Mouse (Mus musculus) olfactory bulb, adult 2 months (tissue): ENCODE data around the gene Gm20479. TPM values are rescaled to one million over a fixed set of nuclear protein-coding genes. Genes with fewer than 3 reads are reported as not detected.
A peak's percentile ranks its signal among the peaks of the same experiment; 100 is the strongest.

ENCODE experiments used
- H3K27ac ChIP-seq: fragments of 200-500 bp; 2 replicates; pipeline ENCODE4 v1.5.1; 2012; ENCODE audit warnings: low read depth, low read length; ENCODE audit not compliant: insufficient read depth
- H3K4me1 ChIP-seq: fragments of 200-500 bp; 2 replicates; pipeline ENCODE4 v1.6.1; 2012; ENCODE audit warnings: low read length; ENCODE audit not compliant: control insufficient read depth, insufficient read depth
- H3K4me3 ChIP-seq: fragments of 200-500 bp; 2 replicates; pipeline ENCODE4 v1.5.1; 2012; ENCODE audit warnings: mild to moderate bottlenecking, low read depth, low read length, moderate library complexity; ENCODE audit not compliant: insufficient read depth
- CTCF ChIP-seq: fragments of 200-500 bp; IDR thresholded peaks from 2 replicates; pipeline ENCODE4 v1.5.1; 2012; ENCODE audit warnings: low read depth, mild to moderate bottlenecking, low read length, moderate library complexity; ENCODE audit not compliant: insufficient read depth
- POLR2A ChIP-seq: fragments of 200-500 bp; IDR thresholded peaks from 2 replicates; pipeline ENCODE4 v1.6.1; 2012; ENCODE audit warnings: mild to moderate bottlenecking, low read depth, low read length, moderate library complexity; ENCODE audit not compliant: insufficient read depth
- WGBS: fragments of 180-500 bp; shearing (Covaris S2); methylation state at CpG from one replicate; pipeline ENCODE4 v1.1.7; 2018; 5-methylcytosine and 5-hydroxymethylcytosine counted together
- polyA plus RNA-seq: library from polyadenylated mRNA; stranded (reverse); fragments of >200 nt; gene quantifications from 2 replicates; pipeline ENCODE4 v1.2.4, GENCODE M21; 2012; ENCODE audit warnings: low replicate concordance; ENCODE audit not compliant: missing spikeins, insufficient read depth, insufficient read length

Gm20479 gene
- polyA plus RNA-seq, 1 experiment: not detected

DNA sequence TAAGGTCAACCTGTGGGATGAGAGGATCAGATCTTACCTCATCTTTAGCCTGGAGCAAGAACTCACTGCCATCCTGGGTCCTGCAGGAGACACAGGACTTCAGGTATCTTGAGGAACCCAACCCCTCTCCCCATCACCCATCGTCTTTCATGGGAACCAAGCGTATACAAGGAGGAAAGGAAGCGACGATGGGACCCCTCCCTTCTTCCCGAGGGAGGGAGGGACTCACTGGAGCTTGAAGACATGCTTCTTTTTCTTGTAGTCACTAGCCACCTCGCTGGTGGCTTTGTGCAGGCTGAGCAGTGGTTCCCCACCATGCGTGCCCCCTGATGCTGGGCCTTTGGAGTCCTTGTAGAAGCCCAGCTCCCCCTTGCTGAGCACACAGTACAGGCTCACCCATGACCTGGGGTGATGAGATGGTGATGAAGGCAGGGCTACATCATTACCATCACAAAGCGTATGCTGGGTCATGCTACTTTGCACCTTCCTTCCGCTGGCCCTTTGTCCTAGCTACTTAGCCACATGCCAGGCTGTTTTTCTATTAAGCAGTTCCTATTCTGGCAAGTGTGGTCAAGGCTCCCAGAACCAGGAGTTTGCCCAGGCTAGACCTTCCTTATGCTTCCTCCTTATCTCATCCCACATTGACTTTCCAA is 2.6 kb upstream of the Gm20479 start:
- Histone ChIP-seq H3K27ac (no peak overlapping the region), H3K4me1 (peaks cover 27% of the 10 kb centered on the region), H3K4me3 (no peak overlapping the region)
- TF ChIP-seq POLR2A: no peak
- no peak for TF ChIP-seq CTCF
- WGBS: 83% methylated on average over 9 of the region's 9 CpGs

DNA sequence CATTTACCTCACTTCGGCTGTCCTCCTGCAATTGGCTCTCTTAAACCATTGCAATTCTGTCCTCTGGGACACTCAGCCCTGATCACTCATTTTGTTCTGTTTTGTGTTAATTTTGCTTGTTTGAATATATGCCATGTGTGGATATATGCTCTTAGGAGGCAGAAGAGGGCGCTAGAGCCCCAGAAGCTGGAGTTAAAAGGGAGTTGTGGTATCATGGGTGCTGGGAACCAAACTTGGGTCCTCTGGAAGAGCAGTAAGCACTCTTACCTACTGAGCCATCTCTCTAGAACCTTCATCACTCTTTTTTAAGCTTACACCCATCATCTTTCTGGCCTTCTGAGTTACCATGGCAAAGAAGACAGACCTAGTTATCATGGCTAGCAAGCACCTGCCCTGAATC is 1.9 kb upstream of the Gm20479 start:
- H3K4me1 ChIP-seq: peaks cover 28% of the 10 kb centered on the region
- no peak overlapping the region for H3K4me3 ChIP-seq
- 68% methylated on average over 2 of the region's 2 CpGs for WGBS
- no peak overlapping the region for H3K27ac ChIP-seq
- no peak for TF ChIP-seq POLR2A
- TF ChIP-seq CTCF: no peak

DNA sequence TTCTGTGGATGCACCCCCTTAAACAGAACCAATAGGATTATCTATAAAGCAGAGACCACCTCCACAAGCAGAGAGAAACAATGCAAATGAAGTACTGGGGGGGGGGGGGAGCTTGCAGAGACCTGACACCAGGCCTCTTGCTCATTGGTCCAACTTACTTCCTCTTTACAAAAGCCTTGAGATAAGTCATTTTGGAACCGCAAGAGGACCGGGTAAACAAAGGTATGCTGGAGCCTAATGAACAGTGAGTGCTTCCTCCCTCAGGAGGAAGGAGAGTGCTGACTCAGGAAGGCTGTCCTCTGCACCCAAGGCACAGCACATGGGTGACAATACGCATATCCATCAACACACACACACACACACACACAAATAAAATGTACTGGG is 368 bp upstream of the Gm20479 start:
- Histone ChIP-seq H3K4me1 (peaks cover 29% of the 10 kb centered on the region), H3K27ac (no peak overlapping the region), H3K4me3 (no peak overlapping the region)
- 35% methylated on average over 3 of the region's 3 CpGs for WGBS
- TF ChIP-seq POLR2A (no peak), CTCF (no peak)

DNA sequence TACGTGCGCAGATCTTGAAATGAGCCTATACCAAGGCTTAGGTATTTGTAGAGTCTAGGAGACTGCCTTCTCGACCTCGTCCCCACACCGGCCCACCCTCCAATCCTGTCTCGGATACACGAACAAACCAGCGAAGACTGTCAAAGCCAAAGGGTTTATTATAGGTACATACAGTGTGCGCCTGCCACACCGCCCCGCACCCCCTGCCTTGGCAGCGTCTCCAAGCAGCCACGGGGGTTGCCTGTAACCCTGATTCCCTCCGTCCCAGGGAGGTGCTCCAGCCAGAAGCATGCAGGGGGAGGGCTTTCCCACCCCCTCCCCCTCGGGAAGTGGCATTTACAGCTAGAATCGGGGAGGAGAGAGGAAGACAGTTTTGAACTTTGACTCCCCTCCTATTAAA is 971 bp downstream of the Gm20479 start:
- peak overlapping the region; percentile 82 for H3K4me3 ChIP-seq
- WGBS: 2% methylated on average over 16 of the region's 16 CpGs
- peaks cover 22% of the 10 kb centered on the region for H3K4me1 ChIP-seq
- TF ChIP-seq CTCF: no peak
- TF ChIP-seq POLR2A: no peak
- no peak overlapping the region for H3K27ac ChIP-seq

DNA sequence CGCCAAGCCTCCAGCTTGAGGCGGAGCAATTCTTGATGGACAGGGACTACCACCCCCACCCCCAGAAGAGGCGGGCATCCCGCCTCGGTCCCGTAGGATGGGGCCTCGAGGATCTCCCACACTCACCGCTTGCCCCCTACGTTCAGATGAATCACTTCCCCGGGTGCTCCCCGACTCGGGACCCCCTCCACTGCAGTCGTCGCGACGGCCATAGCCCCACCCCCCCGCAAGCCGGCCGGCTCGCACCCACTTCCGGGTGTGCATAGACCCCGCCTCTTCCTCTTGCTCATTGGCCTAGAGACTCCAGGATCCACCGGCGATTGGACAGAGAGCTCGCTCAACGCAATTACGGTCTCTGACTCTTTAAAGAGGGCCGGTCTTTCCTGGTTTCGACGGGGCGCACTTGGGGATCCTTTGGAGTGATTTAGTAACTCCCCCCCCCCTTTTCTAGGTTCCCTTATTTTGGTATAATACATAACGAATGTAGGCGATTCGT is 1.4 kb downstream of the Gm20479 start, which contains the start of gene Shkbp1:
Gene Shkbp1, minus strand, starts transcription at position 275 of the 496 bp plus-strand sequence.
- TF ChIP-seq CTCF: no peak
- TF ChIP-seq POLR2A: no peak
- Histone ChIP-seq H3K27ac (peak within 1 kb of the TSS; percentile 7), H3K4me3 (peak within 1 kb of the TSS; percentile 82), H3K4me1 (peaks cover 18% of the 10 kb centered on the region)
- under 1% methylated on average over 34 of the region's 34 CpGs for WGBS

DNA sequence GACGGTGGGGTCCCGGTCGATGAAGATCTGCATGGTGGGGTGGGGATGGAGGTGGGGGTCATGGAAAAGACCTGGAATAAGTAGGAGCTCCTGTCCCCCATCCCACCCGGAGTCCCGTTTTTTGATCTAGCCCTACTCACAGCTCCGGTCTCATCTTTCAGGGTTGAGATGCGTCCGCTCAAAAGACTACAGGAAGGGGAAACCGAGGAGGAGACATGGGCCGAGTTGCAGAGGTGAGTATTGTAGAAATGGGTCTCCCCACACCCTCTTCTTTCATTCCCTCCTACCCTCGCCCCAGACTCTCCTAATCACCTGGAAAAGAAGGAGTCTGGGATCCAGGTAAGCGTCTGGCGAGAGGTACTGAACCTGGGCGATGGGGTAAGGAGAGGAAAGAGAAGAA is 2.0 kb downstream of the Gm20479 start:
- Histone ChIP-seq H3K4me1 (peaks cover 18% of the 10 kb centered on the region), H3K4me3 (peak overlapping the region; percentile 82), H3K27ac (peak overlapping the region; percentile 7; the same call in 1 of the 2 replicates)
- WGBS: 10% methylated on average over 14 of the region's 14 CpGs
- no peak for TF ChIP-seq CTCF
- TF ChIP-seq POLR2A: no peak

DNA sequence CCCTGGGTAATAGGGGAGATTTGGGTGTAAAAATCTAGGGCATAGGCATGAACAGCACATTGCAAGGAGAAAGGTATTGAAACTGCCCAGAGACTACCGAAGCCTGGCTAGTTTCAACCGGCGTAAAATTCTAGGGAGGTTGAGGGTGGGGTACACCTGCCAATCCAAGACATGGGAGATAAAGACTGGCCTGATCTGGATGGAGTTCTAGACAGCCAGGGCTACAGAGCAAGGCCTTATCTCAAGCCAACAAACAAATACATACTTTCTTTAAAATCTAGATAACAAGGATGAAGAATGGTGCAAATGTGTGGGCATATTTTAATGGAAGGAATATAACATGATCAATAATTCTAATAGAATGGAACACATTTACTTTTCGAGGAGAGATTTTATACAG is 2.4 kb downstream of the Gm20479 start:
- Histone ChIP-seq H3K27ac (no peak overlapping the region), H3K4me3 (no peak overlapping the region), H3K4me1 (peaks cover 18% of the 10 kb centered on the region)
- 58% methylated on average over 4 of the region's 4 CpGs for WGBS
- TF ChIP-seq CTCF (no peak), POLR2A (no peak)

DNA sequence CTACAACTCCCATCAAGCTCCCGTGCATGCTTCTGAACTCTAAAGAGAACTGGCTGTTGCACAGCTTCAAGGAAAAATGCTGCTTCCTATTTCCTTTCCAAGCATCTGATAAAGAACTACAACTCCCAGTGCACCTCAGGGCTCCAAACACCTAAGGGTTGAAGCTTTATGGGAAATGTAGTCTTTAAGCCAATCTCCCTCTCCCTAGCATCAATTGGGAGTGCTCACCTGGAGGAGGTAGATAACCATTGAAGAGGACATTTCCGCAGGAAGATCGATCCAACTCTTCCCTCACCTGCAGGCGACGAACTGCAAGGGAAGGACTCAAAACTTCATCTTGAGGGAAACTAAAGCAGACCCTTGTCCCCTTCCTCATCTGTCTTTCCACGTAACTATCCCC is 3.1 kb downstream of the Gm20479 start:
- no peak for TF ChIP-seq POLR2A
- TF ChIP-seq CTCF: no peak
- Histone ChIP-seq H3K4me3 (no peak overlapping the region), H3K4me1 (peaks cover 18% of the 10 kb centered on the region), H3K27ac (no peak overlapping the region)
- 27% methylated on average over 6 of the region's 6 CpGs for WGBS

DNA sequence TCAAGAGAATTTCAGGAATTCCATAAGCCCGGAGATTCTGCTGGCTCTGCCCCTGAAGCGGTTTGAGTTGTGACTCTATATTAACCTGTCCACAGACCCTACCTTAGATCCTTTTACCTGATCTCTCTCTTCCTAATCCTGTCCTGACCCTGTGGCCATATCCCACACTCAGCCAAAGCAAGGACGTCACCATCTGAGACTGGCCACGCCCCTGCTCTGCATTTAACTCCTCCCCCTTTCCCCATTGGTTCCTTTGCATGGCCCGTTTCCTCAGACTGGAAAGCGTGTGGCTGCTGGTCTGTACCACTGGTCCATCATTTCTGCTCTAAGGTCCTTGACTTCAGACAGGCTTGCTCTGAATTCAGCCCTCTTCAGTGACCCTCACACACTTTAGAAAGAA is 11.8 kb downstream of the Gm20479 start:
- H3K4me1 ChIP-seq: peaks cover 9% of the 10 kb centered on the region; the same call in 1 of the 2 replicates
- no peak overlapping the region for H3K4me3 ChIP-seq
- TF ChIP-seq CTCF (no peak), POLR2A (no peak)
- no peak overlapping the region for H3K27ac ChIP-seq
- 53% methylated on average over 6 of the region's 6 CpGs for WGBS

DNA sequence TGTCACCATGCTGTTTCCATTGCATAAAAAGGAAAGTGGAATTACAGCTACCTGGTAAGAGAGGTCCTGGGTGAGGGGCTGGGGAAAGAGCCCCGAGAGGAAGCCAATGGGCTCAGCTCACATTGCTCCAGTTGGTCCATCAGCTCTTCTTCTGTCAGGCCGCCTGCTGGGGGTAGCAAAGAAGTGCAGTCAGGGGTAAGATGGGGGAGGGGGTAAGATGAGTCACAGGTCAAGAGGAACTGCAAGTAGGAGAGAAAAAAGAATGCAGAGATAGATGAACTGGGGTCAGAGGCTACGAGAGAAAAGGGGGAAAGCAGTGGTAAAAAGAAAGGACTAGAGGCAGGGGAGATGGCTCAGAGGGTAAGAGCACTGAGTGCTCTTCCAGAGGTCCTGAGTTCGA is 14.6 kb downstream of the Gm20479 start:
- H3K27ac ChIP-seq: no peak overlapping the region
- peaks cover 21% of the 10 kb centered on the region for H3K4me1 ChIP-seq
- TF ChIP-seq CTCF: no peak
- WGBS: 52% methylated on average over 4 of the region's 4 CpGs
- H3K4me3 ChIP-seq: no peak overlapping the region
